Mouse (Mus musculus): ENCODE data around the gene Fam243. TPM values are rescaled to one million over a fixed set of nuclear protein-coding genes. Genes with fewer than 3 reads are reported as not detected.

Gene Fam243
- polyA plus RNA-seq, 2 experiments: not detected

- ATAC-seq (ENCODE audit: low FRiP score, low read depth): no peak
- Histone ChIP-seq H3K27me3 (ENCODE audit: control insufficient read depth, insufficient read depth, low read length) (0 out of 2 replicates have a peak, but pooled peaks cover 4% of the 10 kb centered on the region), H3K9me3 (ENCODE audit: control insufficient read depth, low read length) (no peaks in the 10 kb centered on the region), H3K36me3 (ENCODE audit: control insufficient read depth, insufficient read depth, low read length) (no peaks in the 10 kb centered on the region), H3K27ac (replicated peaks; ENCODE audit: low read depth, low read length) (no peak overlapping the region), H3K4me3 (replicated peaks; ENCODE audit: low read length) (no peak overlapping the region), H3K9ac (ENCODE audit: low read depth, low read length, severe bottlenecking) (no peak overlapping the region), H3K4me2 (replicated peaks; ENCODE audit: low read depth, low read length, severe bottlenecking) (no peak overlapping the region), H3K4me1 (ENCODE audit: control insufficient read depth, insufficient read depth, low read length) (peaks cover 14% of the 10 kb centered on the region)
- DNase-seq (ENCODE audit: low spot score): no peak
- no peak for TF ChIP-seq POLR2A (IDR thresholded peaks at IDR 0.05; ENCODE audit: borderline replicate concordance, extremely low read depth, insufficient read depth, insufficient read length)
- WGBS: 78% methylated on average over 12 of the region's 12 CpGs
Observed at GRCm38 (mm10) chr16:92353295-92353694, 32.1 kb upstream of the Fam243 start.

DNA sequence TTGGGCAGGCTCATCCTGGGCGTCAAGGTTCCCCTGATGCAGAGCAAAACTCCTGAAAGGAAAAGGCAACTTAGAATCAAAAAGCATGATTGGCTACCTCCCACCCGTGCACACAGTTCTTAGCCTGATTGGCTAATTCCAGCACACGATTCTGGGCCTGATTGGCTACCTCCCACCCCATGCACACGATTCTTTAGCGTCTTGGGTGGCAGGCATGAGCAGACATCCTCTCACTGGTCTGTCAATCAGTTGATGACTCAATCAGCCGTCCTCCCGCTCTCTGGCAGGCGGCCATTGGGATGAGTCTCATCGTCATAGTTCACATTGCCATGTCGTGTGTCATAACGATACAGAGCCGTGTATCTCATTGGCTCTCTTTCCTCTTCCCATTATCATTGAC lies 27.7 kb upstream of the Fam243 start:
- H3K9ac ChIP-seq (ENCODE audit: low read depth, low read length, severe bottlenecking): no peak overlapping the region
- H3K4me3 ChIP-seq (replicated peaks; ENCODE audit: low read length): no peak overlapping the region
- TF ChIP-seq POLR2A (IDR thresholded peaks at IDR 0.05; ENCODE audit: borderline replicate concordance, extremely low read depth, insufficient read depth, insufficient read length): no peak
- no peak for ATAC-seq (ENCODE audit: low FRiP score, low read depth)
- H3K27ac ChIP-seq (replicated peaks; ENCODE audit: low read depth, low read length): no peak overlapping the region
- H3K36me3 ChIP-seq (ENCODE audit: control insufficient read depth, insufficient read depth, low read length): no peaks in the 10 kb centered on the region
- H3K4me2 ChIP-seq (replicated peaks; ENCODE audit: low read depth, low read length, severe bottlenecking): no peak overlapping the region
- no peak for DNase-seq (ENCODE audit: low spot score)
- H3K27me3 ChIP-seq (ENCODE audit: control insufficient read depth, insufficient read depth, low read length): 0 out of 2 replicates have a peak, but pooled peaks cover 4% of the 10 kb centered on the region
- peaks cover 6% of the 10 kb centered on the region for H3K4me1 ChIP-seq (ENCODE audit: control insufficient read depth, insufficient read depth, low read length)
- WGBS: 84% methylated on average over 12 of the region's 12 CpGs
- H3K9me3 ChIP-seq (ENCODE audit: control insufficient read depth, low read length): no peaks in the 10 kb centered on the region

DNA sequence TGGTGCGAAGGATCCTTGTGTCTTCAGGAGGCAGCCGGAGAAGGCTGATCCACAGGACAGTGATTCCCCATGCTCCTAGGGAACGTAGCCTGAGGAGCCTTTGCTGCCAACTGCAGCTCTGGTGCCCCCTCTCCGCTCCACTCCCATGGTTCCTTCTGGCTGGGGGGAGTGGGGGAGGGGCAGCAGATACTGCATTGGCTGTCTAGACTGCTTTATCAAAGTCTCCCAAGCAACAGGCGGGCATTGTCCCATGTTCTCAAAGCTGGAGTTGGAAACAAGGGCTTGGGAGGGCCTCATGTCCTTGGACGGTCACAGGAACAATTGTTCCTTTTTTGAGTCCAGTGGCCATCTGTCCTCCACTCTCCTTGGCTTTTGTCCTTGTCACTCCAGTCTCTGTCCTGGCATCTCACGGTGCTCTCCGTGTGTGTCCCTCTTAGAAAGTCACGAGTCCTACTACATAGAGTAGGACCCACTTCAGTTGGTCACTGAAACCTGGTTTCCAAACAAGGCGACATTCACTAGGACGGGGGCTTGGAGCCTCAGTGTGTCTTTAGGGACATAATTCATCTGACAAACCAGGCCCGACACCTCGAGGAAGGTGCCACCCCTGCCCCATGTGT lies 25.2 kb upstream of the Fam243 start:
- H3K4me1 ChIP-seq (ENCODE audit: control insufficient read depth, insufficient read depth, low read length): no peaks in the 10 kb centered on the region
- DNase-seq (ENCODE audit: low spot score): no peak
- WGBS: 83% methylated on average over 13 of the region's 13 CpGs

GRCm38 (mm10) chr16:92345177-92345576 lies 23.9 kb upstream of the Fam243 start:
- Histone ChIP-seq H3K9me3 (ENCODE audit: control insufficient read depth, low read length) (no peaks in the 10 kb centered on the region), H3K9ac (ENCODE audit: low read depth, low read length, severe bottlenecking) (no peak overlapping the region), H3K27me3 (ENCODE audit: control insufficient read depth, insufficient read depth, low read length) (no peaks in the 10 kb centered on the region), H3K4me2 (replicated peaks; ENCODE audit: low read depth, low read length, severe bottlenecking) (no peak overlapping the region), H3K27ac (replicated peaks; ENCODE audit: low read depth, low read length) (no peak overlapping the region), H3K36me3 (ENCODE audit: control insufficient read depth, insufficient read depth, low read length) (no peaks in the 10 kb centered on the region), H3K4me1 (ENCODE audit: control insufficient read depth, insufficient read depth, low read length) (peaks cover 3% of the 10 kb centered on the region; the same call in 1 of the 2 replicates), H3K4me3 (replicated peaks; ENCODE audit: low read length) (no peak overlapping the region)
- TF ChIP-seq POLR2A (IDR thresholded peaks at IDR 0.05; ENCODE audit: borderline replicate concordance, extremely low read depth, insufficient read depth, insufficient read length): no peak
- WGBS: 71% methylated on average over 11 of the region's 11 CpGs
- ATAC-seq (ENCODE audit: low FRiP score, low read depth): no peak
- DNase-seq (ENCODE audit: low spot score): no peak

More for the DNA sequence above, 25.2 kb upstream of the Fam243 start:
- TF ChIP-seq POLR2A (IDR thresholded peaks at IDR 0.05; ENCODE audit: borderline replicate concordance, extremely low read depth, insufficient read depth, insufficient read length): no peak
- Histone ChIP-seq H3K4me3 (replicated peaks; ENCODE audit: low read length) (no peak overlapping the region), H3K27me3 (ENCODE audit: control insufficient read depth, insufficient read depth, low read length) (no peaks in the 10 kb centered on the region), H3K9ac (ENCODE audit: low read depth, low read length, severe bottlenecking) (no peak overlapping the region), H3K36me3 (ENCODE audit: control insufficient read depth, insufficient read depth, low read length) (no peaks in the 10 kb centered on the region), H3K27ac (replicated peaks; ENCODE audit: low read depth, low read length) (no peak overlapping the region), H3K4me2 (replicated peaks; ENCODE audit: low read depth, low read length, severe bottlenecking) (no peak overlapping the region), H3K9me3 (ENCODE audit: control insufficient read depth, low read length) (no peaks in the 10 kb centered on the region)
- ATAC-seq (ENCODE audit: low FRiP score, low read depth): no peak

- ATAC-seq (ENCODE audit: low FRiP score, low read depth): peak; percentile 69
Observed at GRCm38 (mm10) chr16:92340612-92341511, 19.6 kb upstream of the Fam243 start.

More at GRCm38 (mm10) chr16:92340612-92341511, 19.6 kb upstream of the Fam243 start:
- Histone ChIP-seq H3K27me3 (ENCODE audit: control insufficient read depth, insufficient read depth, low read length) (no peaks in the 10 kb centered on the region), H3K9me3 (ENCODE audit: control insufficient read depth, low read length) (no peaks in the 10 kb centered on the region), H3K9ac (ENCODE audit: low read depth, low read length, severe bottlenecking) (no peak overlapping the region), H3K4me1 (ENCODE audit: control insufficient read depth, insufficient read depth, low read length) (peaks cover 3% of the 10 kb centered on the region; the same call in 1 of the 2 replicates), H3K36me3 (ENCODE audit: control insufficient read depth, insufficient read depth, low read length) (no peaks in the 10 kb centered on the region), H3K4me2 (replicated peaks; ENCODE audit: low read depth, low read length, severe bottlenecking) (peak overlapping the region; percentile 32), H3K4me3 (replicated peaks; ENCODE audit: low read length) (no peak overlapping the region), H3K27ac (replicated peaks; ENCODE audit: low read depth, low read length) (no peak overlapping the region)
- TF ChIP-seq POLR2A (IDR thresholded peaks at IDR 0.05; ENCODE audit: borderline replicate concordance, extremely low read depth, insufficient read depth, insufficient read length): no peak
- DNase-seq (ENCODE audit: low spot score): peak; percentile 93
- WGBS: 30% methylated on average over 27 of the region's 27 CpGs

Measured in limb, embryonic 14.5 days (tissue).